Mouse (Mus musculus): ENCODE data around the gene Myh10.

DNA sequence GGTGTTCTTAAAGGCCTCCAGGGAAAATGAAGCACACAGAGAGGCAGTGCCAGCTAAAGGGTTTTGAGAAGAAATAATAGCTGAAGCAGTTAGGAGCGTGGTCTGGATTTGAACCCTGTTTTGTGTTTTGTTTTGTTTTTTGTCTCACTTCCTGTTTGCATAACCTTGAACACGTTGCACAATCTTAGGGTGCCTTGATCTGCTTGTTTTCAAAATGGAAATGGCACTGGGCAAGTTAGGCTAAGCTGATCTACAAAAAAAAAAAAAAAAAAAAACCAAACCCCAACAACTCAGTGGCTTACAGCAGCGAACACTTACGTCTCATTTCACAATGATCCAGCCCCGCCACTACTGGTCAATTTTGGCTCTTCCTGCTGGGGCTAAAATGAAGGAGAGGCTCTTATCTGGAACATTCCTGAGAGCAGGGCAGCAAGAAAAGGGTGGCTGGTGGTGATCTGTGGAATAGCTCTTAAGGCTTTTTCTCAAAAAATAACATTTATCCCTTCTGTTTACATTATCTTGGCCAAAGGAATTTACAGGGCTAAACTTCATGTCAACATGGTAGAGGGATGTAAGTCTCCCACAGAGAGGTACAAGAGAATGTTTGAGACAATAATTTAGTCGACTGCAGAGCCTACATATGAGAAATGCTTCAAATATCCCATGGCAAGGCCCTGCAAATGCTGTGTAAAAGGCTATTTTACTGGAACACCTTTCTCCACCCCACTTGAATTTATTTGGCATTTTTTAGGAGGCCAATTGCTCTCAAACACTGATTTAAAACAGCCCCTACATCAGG, 34.3 kb upstream of the Myh10 start:
- no peak for TF ChIP-seq POLR2A (IDR thresholded peaks at IDR 0.05; ENCODE audit: low read depth, low read length)
- no peak for TF ChIP-seq CTCF (conservative IDR thresholded peaks at IDR 0.05; ENCODE audit: insufficient read depth, insufficient read length, low read depth, low read length)
